Mouse (Mus musculus) lung, embryonic 15.5 days (tissue): ENCODE results near the gene Slc9a3r1. TPM values are rescaled to one million over a fixed set of nuclear protein-coding genes. Genes with fewer than 3 reads are reported as not detected.

Experiments used
- ATAC-seq: fragments of 200-750 bp; cut with Nextera tagmentation; 2 replicates; pipeline ENCODE4 v1.8.0; 2017; ENCODE audit warnings: moderate number of reproducible peaks, borderline replicate concordance; ENCODE audit not compliant: low FRiP score, low TSS enrichment; ENCODE audit errors: extremely low read depth
- H3K27ac ChIP-seq: fragments of 300-500 bp; sonication (generic); 2 replicates; pipeline ENCODE4 v1.5.1; 2015; ENCODE audit warnings: moderate library complexity, mild to moderate bottlenecking, inconsistent platforms
- H3K27me3 ChIP-seq: fragments of 300-500 bp; sonication (generic); 2 replicates; pipeline ENCODE4 v1.6.1; 2015; ENCODE audit warnings: inconsistent platforms
- H3K36me3 ChIP-seq: fragments of 300-500 bp; sonication (generic); 2 replicates; pipeline ENCODE4 v1.6.1; 2015; ENCODE audit warnings: inconsistent platforms
- H3K4me1 ChIP-seq: fragments of 300-500 bp; sonication (generic); 2 replicates; pipeline ENCODE4 v1.6.1; 2015; ENCODE audit warnings: inconsistent platforms
- H3K4me2 ChIP-seq: fragments of 300-500 bp; sonication (generic); 2 replicates; pipeline ENCODE4 v1.6.1; 2015; ENCODE audit warnings: inconsistent platforms, mild to moderate bottlenecking, moderate library complexity
- H3K4me3 ChIP-seq: fragments of 300-500 bp; sonication (generic); 2 replicates; pipeline ENCODE4 v1.5.1; 2015; ENCODE audit warnings: mild to moderate bottlenecking, inconsistent platforms
- H3K9ac ChIP-seq: fragments of 300-500 bp; sonication (generic); 2 replicates; pipeline ENCODE4 v1.6.1; 2015; ENCODE audit warnings: inconsistent platforms
- H3K9me3 ChIP-seq: fragments of 300-500 bp; sonication (generic); 2 replicates; pipeline ENCODE4 v1.6.1; 2016; ENCODE audit warnings: inconsistent platforms
- WGBS: fragments of 180-500 bp; shearing (Covaris S2); methylation state at CpG from one replicate; pipeline ENCODE4 v1.1.7; 2015; 5-methylcytosine and 5-hydroxymethylcytosine counted together
- polyA plus RNA-seq: library from polyadenylated mRNA; unstranded; fragments of >200 nt; fragmentation: Nextera tagmentation; extraction: Ambion mirVana; gene quantifications from 2 replicates; pipeline ENCODE4 v1.2.1, GENCODE M21; 2015

The Slc9a3r1 gene
- polyA plus RNA-seq, 1 experiment from 2014 or later: 58.2 TPM

DNA sequence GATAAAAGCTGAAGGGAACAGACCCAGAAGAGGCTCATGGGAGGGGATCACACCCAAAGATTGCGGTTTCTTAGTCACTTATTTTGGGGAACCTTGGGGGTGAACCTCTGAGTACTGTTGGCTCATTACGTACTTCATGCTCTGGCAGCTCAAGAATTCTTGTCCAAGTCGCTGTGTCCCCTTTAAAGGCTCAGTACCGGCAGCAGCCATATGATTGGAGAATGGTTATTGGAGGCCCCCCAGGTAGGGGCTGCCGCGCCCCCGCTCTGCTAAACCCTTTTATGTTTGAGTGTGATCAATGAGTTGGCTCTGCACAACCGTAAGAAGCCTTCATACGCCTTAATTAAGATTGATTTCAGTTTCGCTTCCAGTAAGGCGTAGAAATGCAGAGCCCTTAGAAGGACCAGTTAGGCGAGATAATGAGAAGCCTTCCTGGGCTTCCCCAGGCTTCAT lies 35.8 kb downstream of the Slc9a3r1 start:
- H3K4me3 ChIP-seq: no peak overlapping the region
- H3K9me3 ChIP-seq: no peaks in the 10 kb centered on the region
- no peak overlapping the region for H3K9ac ChIP-seq
- ATAC-seq: no peak
- H3K27ac ChIP-seq: no peak overlapping the region
- 0 out of 2 replicates have a peak, but pooled peaks cover 4% of the 10 kb centered on the region for H3K27me3 ChIP-seq
- no peaks in the 10 kb centered on the region for H3K36me3 ChIP-seq
- no peak overlapping the region for H3K4me2 ChIP-seq
- 42% methylated on average over 12 of the region's 12 CpGs for WGBS
- H3K4me1 ChIP-seq: no peaks in the 10 kb centered on the region

DNA sequence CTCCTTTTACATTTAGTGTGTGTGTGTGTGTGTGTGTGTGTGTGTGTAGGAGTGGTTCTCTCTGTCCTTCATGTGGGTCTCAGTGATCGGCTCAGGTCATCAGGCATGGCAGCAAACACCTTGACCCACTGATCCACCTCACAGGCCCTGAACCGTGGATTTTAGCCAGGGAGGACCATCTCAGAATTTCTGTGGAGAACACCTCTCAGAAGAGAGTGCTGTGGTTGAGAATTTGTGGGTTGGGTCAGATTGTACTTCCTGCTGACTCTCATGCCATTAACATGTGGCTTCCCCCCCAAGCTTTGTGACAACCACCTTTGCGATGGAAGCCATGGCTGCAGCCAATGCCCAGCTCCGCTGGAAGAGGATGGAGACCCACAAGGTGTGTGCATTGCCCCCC lies 37.4 kb downstream of the Slc9a3r1 start:
- no peak overlapping the region for H3K4me2 ChIP-seq
- H3K4me1 ChIP-seq: no peaks in the 10 kb centered on the region
- no peak for ATAC-seq
- H3K27me3 ChIP-seq: 0 out of 2 replicates have a peak, but pooled peaks cover 6% of the 10 kb centered on the region
- no peak overlapping the region for H3K27ac ChIP-seq
- H3K9ac ChIP-seq: no peak overlapping the region
- 0 out of 2 replicates have a peak, but pooled peaks cover 4% of the 10 kb centered on the region for H3K36me3 ChIP-seq
- no peak overlapping the region for H3K4me3 ChIP-seq
- H3K9me3 ChIP-seq: no peaks in the 10 kb centered on the region
- WGBS: 89% methylated on average over 4 of the region's 4 CpGs

DNA sequence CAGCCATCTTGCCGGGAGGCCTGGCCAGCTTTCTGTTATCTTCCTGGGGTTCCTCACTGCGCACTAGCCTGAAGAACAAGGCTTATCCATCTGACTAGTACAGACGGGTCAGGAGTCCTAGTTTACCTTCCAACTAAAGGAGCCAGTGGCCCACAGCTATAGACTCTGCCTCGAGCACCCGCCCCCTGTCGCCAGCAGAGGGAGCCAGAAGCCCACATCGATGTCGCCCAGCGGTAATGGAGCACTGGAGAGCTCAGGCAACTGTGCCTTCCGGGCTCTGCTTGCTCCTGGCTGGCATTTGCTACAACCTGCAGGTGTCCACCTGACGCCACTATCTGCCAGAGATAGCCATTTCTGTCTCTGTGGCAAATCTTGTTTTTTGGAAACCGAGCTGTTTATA lies 39.2 kb downstream of the Slc9a3r1 start:
- ATAC-seq: peak; percentile 57; the same call in 1 of the 2 replicates
- 0 out of 2 replicates have a peak, but pooled peaks cover 6% of the 10 kb centered on the region for H3K27me3 ChIP-seq
- no peak overlapping the region for H3K4me3 ChIP-seq
- no peaks in the 10 kb centered on the region for H3K4me1 ChIP-seq
- H3K27ac ChIP-seq: no peak overlapping the region
- H3K9ac ChIP-seq: no peak overlapping the region
- WGBS: 12% methylated on average over 12 of the region's 12 CpGs
- H3K4me2 ChIP-seq: no peak overlapping the region
- peaks cover 12% of the 10 kb centered on the region; the same call in 1 of the 2 replicates for H3K36me3 ChIP-seq
- H3K9me3 ChIP-seq: no peaks in the 10 kb centered on the region

DNA sequence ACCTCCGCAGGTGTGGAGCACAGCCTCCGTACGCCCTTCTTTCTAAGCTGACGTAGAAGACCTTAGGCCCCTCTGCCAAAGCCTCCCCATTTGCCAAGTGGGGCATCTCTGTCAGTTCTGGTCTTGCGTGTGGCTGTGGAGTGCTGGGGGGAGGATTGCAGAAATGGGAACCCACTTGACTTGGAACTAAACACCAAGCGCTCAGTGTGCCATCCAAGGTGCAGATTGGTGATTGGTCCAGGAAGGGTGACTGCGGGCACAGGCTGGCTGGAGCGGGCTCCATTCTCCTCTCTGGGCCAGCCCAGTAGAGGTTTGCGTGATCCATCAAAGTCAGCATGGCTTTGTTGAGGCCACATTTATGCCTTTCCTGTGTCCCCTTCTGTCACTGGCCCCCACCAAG lies 39.6 kb downstream of the Slc9a3r1 start:
- H3K27ac ChIP-seq: no peak overlapping the region
- H3K4me2 ChIP-seq: no peak overlapping the region
- H3K9me3 ChIP-seq: no peaks in the 10 kb centered on the region
- H3K27me3 ChIP-seq: 0 out of 2 replicates have a peak, but pooled peaks cover 6% of the 10 kb centered on the region
- no peaks in the 10 kb centered on the region for H3K4me1 ChIP-seq
- no peak overlapping the region for H3K9ac ChIP-seq
- WGBS: 92% methylated on average over 9 of the region's 9 CpGs
- ATAC-seq: no peak
- peaks cover 12% of the 10 kb centered on the region; the same call in 1 of the 2 replicates for H3K36me3 ChIP-seq
- no peak overlapping the region for H3K4me3 ChIP-seq

DNA sequence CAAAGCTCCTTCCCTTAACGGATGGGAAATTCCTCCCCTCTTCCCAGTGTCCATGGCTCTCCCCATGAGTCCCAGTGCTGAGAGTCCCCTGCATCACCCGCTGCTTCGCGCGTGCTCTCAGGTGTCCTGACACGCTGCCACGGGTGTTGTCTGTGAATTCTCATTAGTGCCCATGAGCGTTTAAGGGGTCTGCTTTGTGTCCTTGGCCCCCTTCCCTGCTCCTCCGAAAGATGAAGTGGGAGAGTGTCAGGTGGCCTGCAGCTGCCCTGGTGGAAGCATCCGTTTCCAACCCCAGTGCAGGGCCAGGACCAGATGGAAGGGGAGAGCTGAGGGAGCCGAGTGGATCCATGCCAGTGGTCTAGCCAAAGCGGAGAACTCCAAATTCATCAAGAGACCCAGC lies 45.0 kb downstream of the Slc9a3r1 start:
- Histone ChIP-seq H3K4me3 (no peak overlapping the region), H3K4me2 (no peak overlapping the region), H3K36me3 (peaks cover 12% of the 10 kb centered on the region; the same call in 1 of the 2 replicates), H3K9ac (no peak overlapping the region), H3K9me3 (no peaks in the 10 kb centered on the region), H3K27ac (no peak overlapping the region), H3K27me3 (0 out of 2 replicates have a peak, but pooled peaks cover 6% of the 10 kb centered on the region), H3K4me1 (no peaks in the 10 kb centered on the region)
- no peak for ATAC-seq
- WGBS: 81% methylated on average over 12 of the region's 12 CpGs

- H3K9me3 ChIP-seq: no peaks in the 10 kb centered on the region
- no peak overlapping the region for H3K4me2 ChIP-seq
- H3K4me1 ChIP-seq: no peaks in the 10 kb centered on the region
- 0 out of 2 replicates have a peak, but pooled peaks cover 2% of the 10 kb centered on the region for H3K27me3 ChIP-seq
- H3K36me3 ChIP-seq: peaks cover 12% of the 10 kb centered on the region; the same call in 1 of the 2 replicates
- WGBS: 77% methylated on average over 25 of the region's 25 CpGs
- ATAC-seq: no peak
- no peak overlapping the region for H3K27ac ChIP-seq
- no peak overlapping the region for H3K9ac ChIP-seq
- no peak overlapping the region for H3K4me3 ChIP-seq
These were observed 45.9 kb downstream of the Slc9a3r1 start for GRCm38 (mm10) chr11:115208776-115209732.

DNA sequence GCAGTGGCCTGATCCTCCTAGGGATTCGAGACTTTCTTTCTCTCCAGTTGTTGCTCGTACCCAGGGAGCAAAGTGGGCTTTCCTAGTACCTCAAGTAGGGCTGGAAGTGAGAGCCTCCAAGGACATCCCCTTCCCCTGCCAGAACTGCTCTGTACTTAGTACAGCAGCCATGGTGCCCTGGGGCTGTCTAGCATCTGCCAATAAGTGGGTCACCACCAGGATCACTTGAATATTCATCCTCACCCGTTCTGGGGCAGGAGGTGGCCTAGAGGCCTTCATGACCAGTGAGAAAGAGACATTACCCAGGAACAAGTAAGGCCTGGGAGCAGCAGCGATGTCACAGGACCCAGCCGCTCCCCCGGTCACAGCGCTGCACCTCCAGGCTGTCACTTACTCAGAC lies 46.8 kb downstream of the Slc9a3r1 start:
- Histone ChIP-seq H3K36me3 (peaks cover 9% of the 10 kb centered on the region; the same call in 1 of the 2 replicates), H3K27ac (no peak overlapping the region), H3K4me2 (no peak overlapping the region), H3K4me1 (no peaks in the 10 kb centered on the region), H3K9me3 (no peaks in the 10 kb centered on the region), H3K9ac (no peak overlapping the region), H3K27me3 (no peaks in the 10 kb centered on the region), H3K4me3 (no peak overlapping the region)
- 87% methylated on average over 7 of the region's 7 CpGs for WGBS
- no peak for ATAC-seq

DNA sequence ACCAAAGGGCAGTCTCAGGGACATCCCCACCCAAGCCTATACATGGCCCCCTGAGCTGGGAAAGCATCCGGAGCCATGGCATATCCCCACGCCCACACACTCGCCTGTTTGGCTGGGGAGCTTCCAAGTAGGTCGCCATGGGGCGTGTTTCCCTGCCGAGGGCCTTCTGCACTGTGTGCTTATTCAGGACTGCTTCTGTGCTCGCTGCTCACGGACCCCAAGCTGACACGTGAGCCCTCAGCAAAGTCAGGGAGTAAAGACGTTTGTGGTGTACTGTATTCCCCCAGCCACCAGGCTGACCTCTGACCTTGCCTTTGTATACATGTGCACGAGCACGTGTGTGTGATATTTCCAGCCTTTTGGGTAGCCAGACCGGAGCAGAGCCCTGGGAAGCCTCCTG lies 49.0 kb downstream of the Slc9a3r1 start:
- 0 out of 2 replicates have a peak, but pooled peaks cover 1% of the 10 kb centered on the region for H3K36me3 ChIP-seq
- H3K9ac ChIP-seq: no peak overlapping the region
- H3K9me3 ChIP-seq: no peaks in the 10 kb centered on the region
- 44% methylated on average over 13 of the region's 13 CpGs for WGBS
- no peak overlapping the region for H3K4me3 ChIP-seq
- no peak overlapping the region for H3K27ac ChIP-seq
- no peaks in the 10 kb centered on the region for H3K27me3 ChIP-seq
- no peaks in the 10 kb centered on the region for H3K4me1 ChIP-seq
- H3K4me2 ChIP-seq: no peak overlapping the region
- no peak for ATAC-seq

DNA sequence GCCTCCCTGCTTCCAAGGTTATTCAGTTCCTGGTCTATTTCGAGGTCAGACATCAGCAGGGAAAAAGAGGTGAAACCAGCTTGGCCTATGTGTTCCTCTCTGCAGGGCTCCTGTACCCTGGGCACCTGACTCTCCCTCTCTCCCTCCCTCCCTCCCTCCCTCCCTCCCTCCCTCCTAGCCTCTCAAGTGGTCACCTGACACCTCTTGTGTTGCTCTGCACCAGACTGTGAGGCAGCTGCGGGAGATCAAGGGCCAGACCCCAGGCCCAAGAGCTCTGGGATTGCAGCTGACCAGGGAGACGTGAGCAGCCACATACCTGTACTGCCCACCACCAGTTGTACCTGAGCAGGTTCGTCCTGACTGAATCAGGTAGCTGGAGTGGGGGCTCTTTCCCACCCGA lies 52.0 kb downstream of the Slc9a3r1 start:
- no peaks in the 10 kb centered on the region for H3K9me3 ChIP-seq
- no peak overlapping the region for H3K4me2 ChIP-seq
- H3K4me1 ChIP-seq: peaks cover 22% of the 10 kb centered on the region; the same call in 1 of the 2 replicates
- no peaks in the 10 kb centered on the region for H3K36me3 ChIP-seq
- H3K27ac ChIP-seq: no peak overlapping the region
- peak; percentile 55 for ATAC-seq
- H3K9ac ChIP-seq: no peak overlapping the region
- WGBS: 29% methylated on average over 5 of the region's 5 CpGs
- no peak overlapping the region for H3K4me3 ChIP-seq
- H3K27me3 ChIP-seq: 0 out of 2 replicates have a peak, but pooled peaks cover 5% of the 10 kb centered on the region

GRCm38 (mm10) chr11:115217439-115218410 lies 54.6 kb downstream of the Slc9a3r1 start:
- peaks cover 36% of the 10 kb centered on the region for H3K4me1 ChIP-seq
- no peak overlapping the region for H3K4me2 ChIP-seq
- H3K27me3 ChIP-seq: peaks cover 9% of the 10 kb centered on the region; the same call in 1 of the 2 replicates
- 48% methylated on average over 18 of the region's 18 CpGs for WGBS
- no peaks in the 10 kb centered on the region for H3K9me3 ChIP-seq
- no peaks in the 10 kb centered on the region for H3K36me3 ChIP-seq
- no peak overlapping the region for H3K4me3 ChIP-seq
- no peak overlapping the region for H3K27ac ChIP-seq
- H3K9ac ChIP-seq: no peak overlapping the region
- ATAC-seq: no peak

- Histone ChIP-seq H3K27me3 (peaks cover 20% of the 10 kb centered on the region), H3K9me3 (no peaks in the 10 kb centered on the region), H3K4me2 (no peak overlapping the region), H3K27ac (no peak overlapping the region), H3K4me1 (peaks cover 52% of the 10 kb centered on the region), H3K4me3 (no peak overlapping the region), H3K9ac (no peak overlapping the region), H3K36me3 (no peaks in the 10 kb centered on the region)
- no peak for ATAC-seq
- 23% methylated on average over 9 of the region's 9 CpGs for WGBS
These were observed 56.1 kb downstream of the Slc9a3r1 start for GRCm38 (mm10) chr11:115219263-115219662.
